Mouse (Mus musculus): ENCODE data around the gene Pde8a.

The Pde8a gene

GRCm38 (mm10) chr7:81338522-81338873, 125.1 kb downstream of the Pde8a start:
- no peak for DNase-seq (ENCODE audit: low spot score)

GRCm38 (mm10) chr7:81339783-81340182, 126.4 kb downstream of the Pde8a start:
- DNase-seq (ENCODE audit: low spot score) = no peak

- no peak for DNase-seq (ENCODE audit: low spot score)
Measured at GRCm38 (mm10) chr7:81341563-81341962, 128.2 kb downstream of the Pde8a start.

GRCm38 (mm10) chr7:81342356-81343094, 129.1 kb downstream of the Pde8a start:
- no peak for DNase-seq (ENCODE audit: low spot score)

GRCm38 (mm10) chr7:81343316-81343715, 129.9 kb downstream of the Pde8a start:
- no peak for DNase-seq (ENCODE audit: low spot score)

- no peak for DNase-seq (ENCODE audit: low spot score)
Measured at GRCm38 (mm10) chr7:81343831-81344230, 130.4 kb downstream of the Pde8a start.

GRCm38 (mm10) chr7:81344544-81345446, 131.4 kb downstream of the Pde8a start, which contains the start of gene Rps17:
Rps17 (minus strand) TSS chr7:81345254.
- DNase-seq (ENCODE audit: low spot score) = peak; percentile 94

- DNase-seq (ENCODE audit: low spot score) = no peak
Measured at GRCm38 (mm10) chr7:81345447-81346170, 132.2 kb downstream of the Pde8a start.

- no peak for DNase-seq (ENCODE audit: low spot score)
Measured at GRCm38 (mm10) chr7:81348206-81348605, 134.8 kb downstream of the Pde8a start.

GRCm38 (mm10) chr7:81351826-81352225, 138.4 kb downstream of the Pde8a start:
- no peak for DNase-seq (ENCODE audit: low spot score)

GRCm38 (mm10) chr7:81355746-81356145, 142.3 kb downstream of the Pde8a start:
- DNase-seq (ENCODE audit: low spot score) = no peak

GRCm38 (mm10) chr7:81356360-81356759, 143.0 kb downstream of the Pde8a start:
- DNase-seq (ENCODE audit: low spot score) = no peak

- no peak for DNase-seq (ENCODE audit: low spot score)
Measured at GRCm38 (mm10) chr7:81356975-81357374, 143.6 kb downstream of the Pde8a start.

- no peak for DNase-seq (ENCODE audit: low spot score)
Measured at GRCm38 (mm10) chr7:81367946-81368345, 154.6 kb downstream of the Pde8a start.

GRCm38 (mm10) chr7:81369724-81370123, 156.3 kb downstream of the Pde8a start:
- DNase-seq (ENCODE audit: low spot score) = peak; percentile 52

GRCm38 (mm10) chr7:81371811-81372210, 158.4 kb downstream of the Pde8a start:
- no peak for DNase-seq (ENCODE audit: low spot score)

GRCm38 (mm10) chr7:81372337-81372920, 159.0 kb downstream of the Pde8a start:
- peak; percentile 48 for DNase-seq (ENCODE audit: low spot score)

- DNase-seq (ENCODE audit: low spot score) = no peak
Measured at GRCm38 (mm10) chr7:81379363-81379762, 166.0 kb downstream of the Pde8a start.
